Mouse (Mus musculus) mouse trophoblast stem cell (cell line): Measurements from ENCODE around the gene Siglece.
"Not testable (repeated sequence)": the region's sequence is repeated elsewhere in the genome, so short reads cannot be mapped to it uniquely, and the experiment has no call there.

Experiments used
- in situ Hi-C, 2 experiments: fragments of 300-500 bp; cut with MseI, MboI; formaldehyde crosslinking; loops; 2 replicates in 1 of 2; 3 replicates in 1 of 2; pipeline ENCODE4 v1.15.1; 2025

Gene Siglece

DNA sequence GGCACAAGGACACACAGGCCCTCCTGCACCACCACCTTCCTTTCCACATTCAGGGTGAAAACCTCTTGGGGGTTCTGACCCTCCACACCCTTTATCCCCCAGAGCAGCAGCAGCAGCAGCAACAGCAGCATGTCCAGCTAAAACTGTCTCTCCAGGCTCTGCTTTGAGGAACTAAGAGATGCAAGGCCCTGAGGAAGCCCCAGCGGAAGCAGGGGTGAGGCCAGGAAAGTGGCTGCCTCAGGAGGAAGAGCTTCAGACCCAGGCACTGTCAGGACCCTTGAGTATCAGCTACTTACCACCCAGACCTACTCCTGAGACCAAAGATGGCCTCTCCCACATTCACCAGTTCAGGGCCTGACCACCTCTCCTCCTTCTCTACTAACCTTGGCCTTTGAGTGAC is at the start of gene Siglece:
Gene Siglece, minus strand, starts transcription at position 160 of the 400 bp plus-strand sequence.
- in situ Hi-C loops, result no loop called here

DNA sequence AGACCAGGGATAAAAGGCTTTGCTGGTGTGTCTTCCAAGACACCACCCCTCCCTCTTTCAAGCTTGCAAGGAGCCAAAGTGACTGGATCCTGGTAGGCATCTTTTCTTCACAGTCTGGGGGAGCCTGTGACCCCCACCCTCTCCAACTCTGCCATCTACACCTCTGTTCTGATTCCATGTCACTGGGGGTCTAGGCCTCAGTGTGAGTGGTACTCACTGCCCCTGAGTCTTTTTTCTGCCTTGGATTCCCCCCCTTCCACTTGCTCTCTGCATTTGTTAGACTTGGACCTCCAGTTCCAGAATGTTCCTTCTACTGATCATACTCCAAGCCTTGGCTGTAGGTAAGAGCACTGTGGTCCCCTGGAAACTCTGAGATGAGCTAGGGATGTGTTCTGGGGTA is 30.2 kb upstream of the Siglece start, which contains the start of gene Klk14:
Gene Klk14, plus strand, starts transcription at position 301 of the 400 bp plus-strand sequence.
- in situ Hi-C loops, result no loop called here

DNA sequence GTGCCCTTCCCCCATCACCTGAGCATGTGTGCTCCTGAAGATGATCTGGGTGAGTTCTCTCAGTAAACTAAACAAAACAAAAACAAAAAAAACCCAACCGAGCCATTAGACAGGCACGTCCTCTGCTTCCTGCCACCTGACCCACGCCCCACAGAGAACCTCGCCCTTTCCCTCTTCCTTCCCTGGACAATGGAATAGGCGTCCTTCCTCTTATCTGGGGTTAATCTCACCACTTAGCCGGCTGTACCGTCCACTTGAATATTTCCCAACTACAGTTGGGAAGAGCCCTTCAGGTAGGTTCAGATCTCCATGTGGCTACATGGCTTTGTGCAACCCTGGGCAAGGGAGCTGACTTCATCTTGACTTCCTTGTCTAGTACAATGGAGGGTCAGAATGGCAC is 25.1 kb upstream of the Siglece start:
- in situ Hi-C loops, result loop anchor here (10.0 kb wide), 3 partner anchors 100 to 210 kb away; partner anchors contain the start of genes Klk10 (in 1 of the 2) and Klk4 (in 1 of the 2)

DNA sequence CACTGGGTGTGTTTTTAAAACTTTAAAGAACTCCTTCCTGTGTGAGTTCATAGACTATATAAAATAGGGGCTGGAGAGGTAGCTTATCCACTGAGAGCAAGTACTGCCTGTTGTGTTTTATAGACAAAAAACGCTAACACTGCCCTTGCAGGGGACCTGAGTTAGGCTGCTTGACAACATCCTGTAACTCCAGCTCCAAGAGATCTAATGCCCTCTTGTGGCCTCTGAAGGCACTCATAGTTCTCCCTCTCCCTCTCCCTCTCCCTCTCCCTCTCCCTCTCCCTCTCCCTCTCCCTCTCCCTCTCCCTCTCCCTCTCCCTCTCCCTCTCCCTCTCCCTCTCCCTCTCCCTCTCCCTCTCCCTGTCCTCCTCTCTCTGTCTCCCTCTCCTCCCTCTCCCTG is 22.6 kb upstream of the Siglece start:
- in situ Hi-C loops, result loop anchor here (10.0 kb wide), 3 partner anchors 102 to 212 kb away; partner anchors contain the start of genes Klk10 (in 1 of the 2) and Klk4 (in 1 of the 2)

DNA sequence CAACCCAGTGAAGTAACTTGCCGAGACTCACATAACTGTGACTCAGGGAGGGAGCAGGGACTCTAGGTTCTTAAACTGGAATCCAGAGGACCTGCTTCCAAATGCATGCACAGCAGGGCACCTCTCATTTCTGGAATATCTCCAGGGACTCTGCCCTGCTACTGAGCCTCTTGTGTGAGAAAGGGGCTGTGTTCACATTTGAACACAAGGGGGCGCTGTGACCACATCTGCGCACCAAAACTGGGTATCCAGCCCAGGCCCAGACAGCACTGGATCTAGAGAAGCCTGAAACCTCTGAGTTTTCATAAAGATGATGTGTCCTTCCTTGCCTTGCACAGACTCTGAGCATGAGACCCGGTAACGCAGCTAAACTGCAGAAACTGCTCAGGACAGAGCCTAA is 21.0 kb upstream of the Siglece start:
- in situ Hi-C loops, result loop anchor here (10.0 kb wide), 3 partner anchors 104 to 214 kb away; partner anchors contain the start of genes Klk10 (in 1 of the 2) and Klk4 (in 1 of the 2)

DNA sequence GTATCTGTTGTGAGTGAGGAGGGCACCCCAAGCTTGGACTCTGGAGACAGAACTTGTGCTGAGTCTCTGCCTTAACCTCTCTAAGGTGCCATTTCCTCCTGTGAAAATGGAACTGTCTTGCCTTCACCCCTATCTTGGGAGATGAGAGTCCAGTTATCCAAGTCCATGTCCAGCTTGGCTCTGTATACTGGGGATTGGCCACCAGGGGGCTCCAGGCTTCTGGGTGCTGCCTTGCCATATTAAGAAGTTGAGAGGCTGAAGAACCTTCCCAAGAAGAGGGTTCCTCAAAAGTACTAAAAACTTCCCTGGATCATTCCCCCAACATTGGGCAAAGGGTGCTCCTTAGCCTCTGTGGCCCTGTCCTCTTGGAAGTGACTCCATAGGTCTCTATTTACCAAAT is 18.6 kb upstream of the Siglece start:
- in situ Hi-C loops, result no loop called here

DNA sequence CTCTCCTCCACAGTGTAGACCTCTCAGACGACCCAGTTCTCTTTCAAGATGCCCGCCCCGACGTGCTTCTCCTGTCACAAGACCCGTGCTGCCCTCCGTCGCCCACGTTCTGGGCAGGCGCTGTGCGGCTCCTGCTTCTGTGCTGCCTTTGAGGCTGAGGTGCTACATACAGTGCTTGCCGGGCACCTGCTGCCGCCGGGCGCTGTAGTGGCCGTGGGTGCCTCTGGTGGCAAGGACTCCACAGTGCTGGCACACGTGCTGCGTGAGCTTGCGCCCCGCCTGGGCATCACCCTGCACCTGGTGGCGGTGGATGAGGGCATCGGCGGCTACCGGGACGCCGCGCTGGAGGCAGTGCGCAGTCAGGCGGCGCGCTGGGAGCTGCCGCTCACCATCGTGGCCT is 15.1 kb upstream of the Siglece start:
- in situ Hi-C loops, result no loop called here

DNA sequence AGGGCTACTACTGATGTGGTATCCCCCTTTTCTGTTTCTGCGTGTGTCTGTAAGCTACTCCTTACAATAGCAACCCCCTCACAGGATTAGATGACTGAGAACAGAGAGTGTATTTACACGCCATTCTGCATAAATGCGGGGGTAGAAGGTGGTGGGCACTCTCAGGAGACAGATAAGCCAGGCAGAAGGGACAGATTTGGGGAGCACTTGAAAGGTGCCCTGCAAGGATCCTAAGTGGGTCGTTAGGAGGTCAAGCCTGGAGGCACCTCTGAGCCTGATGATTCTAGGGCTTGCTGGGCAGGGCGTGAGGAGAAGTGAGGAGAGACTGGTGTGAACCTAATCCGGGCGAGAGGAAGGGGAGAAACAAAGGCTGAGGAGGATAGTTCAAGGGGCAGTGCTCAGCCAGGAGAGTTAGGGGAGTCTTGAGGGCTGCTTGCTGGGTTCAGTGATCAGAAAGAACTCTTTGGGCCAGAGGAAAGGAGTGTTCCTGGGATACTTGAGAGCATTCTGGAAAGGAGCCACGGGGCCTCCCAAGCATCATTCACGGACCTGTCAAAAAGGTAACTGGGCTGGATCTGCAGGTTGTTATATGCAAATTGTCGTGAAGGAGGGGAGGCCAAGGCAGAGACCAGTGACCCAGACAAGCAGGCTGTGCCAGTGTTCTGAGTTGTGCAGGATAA is 12.8 kb upstream of the Siglece start:
- in situ Hi-C loops, result no loop called here

DNA sequence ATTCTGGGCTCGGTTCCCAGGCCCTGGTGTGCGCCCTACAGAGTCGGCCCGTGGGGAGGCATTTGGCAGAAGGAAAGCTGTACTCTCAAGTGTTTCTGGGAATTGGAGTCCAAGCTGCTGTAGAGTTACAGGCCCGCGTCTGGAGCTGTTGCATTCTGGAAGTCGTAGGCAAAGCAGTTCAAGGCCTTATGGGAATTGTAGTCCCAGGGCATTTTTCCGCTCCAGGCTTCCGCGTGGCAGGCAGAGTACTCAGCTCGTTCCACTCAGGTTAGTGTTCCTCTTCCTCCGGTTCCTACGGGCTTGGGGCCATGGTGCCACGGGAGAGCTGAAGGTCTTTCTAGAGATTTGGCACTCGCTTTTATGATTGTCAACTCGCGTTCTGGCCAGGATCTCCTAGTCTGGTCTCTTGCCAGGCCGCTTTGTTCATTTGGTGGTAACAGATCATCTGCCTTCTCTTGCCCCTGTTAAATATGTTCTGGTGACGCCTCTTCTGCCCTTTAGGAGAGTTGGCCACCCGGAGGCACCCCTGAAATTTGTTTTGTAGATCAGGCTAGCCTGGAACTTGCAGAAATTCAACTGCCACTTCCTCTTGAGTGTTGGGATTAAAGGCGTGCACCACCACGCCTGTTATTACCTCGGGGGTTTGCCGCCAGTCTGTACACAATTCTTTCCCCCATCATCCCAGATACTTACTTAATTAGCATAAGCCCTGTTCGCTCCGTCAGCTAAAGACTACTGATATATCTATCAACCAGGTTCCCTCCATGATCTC is 12.0 kb upstream of the Siglece start, which contains the start of gene Ctu1:
Gene Ctu1, plus strand, starts transcription at position 208 of the 772 bp plus-strand sequence.
- in situ Hi-C loops, result no loop called here

DNA sequence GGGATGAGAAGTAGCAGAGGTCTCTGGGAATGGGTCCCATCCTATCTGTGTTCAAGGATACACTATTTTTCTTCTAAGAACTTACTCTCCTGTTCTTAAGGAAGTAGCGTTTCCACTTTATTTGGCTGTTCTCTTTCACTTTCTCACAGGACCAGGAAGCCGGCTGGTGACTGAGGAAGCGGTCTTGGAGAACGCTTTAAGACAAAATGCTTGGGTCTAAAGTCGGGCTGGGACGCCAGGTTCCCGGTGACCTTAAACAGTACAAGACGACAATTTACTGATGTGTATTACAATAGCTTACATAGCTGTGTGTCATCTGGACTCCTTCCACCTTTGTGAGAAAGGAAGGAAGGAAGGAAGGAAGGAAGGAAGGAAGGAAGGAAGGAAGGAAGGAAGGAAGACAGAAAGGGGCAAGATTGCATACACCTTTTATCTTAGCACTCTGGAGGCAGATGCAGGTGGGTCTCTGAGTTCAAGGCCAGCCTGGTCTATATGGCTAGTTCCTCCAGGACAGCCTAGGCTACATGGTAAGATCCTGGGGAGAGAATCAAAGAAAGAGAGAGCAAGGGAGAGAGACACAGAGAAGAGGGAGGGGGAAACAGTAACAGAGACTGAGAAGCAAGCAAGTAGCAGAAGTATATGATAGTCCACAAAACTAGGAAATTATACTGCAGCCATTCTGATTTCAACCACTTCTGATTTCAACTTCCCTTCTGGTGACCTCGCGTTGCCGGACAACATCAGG is 11.3 kb upstream of the Siglece start:
- in situ Hi-C loops, result no loop called here

DNA sequence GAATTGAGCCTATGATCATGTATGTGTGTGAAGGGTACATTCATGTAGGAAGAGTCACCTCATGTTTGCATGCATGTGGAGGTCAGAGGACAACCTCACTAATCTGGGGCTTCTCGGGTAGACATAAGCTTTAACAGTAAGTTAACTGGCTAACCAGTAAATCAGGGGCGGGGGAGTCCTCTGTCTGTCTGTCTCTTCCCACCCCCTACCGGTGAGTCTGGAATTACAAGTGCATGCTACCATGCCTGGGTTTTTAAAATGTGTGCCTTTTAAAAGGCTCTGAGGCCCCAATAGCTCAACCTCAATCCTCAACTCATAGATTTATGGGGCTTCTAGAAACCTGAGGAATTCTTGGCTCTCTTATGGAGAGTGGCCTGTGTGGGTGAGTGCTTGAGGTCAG is 8.6 kb upstream of the Siglece start:
- in situ Hi-C loops, result no loop called here

DNA sequence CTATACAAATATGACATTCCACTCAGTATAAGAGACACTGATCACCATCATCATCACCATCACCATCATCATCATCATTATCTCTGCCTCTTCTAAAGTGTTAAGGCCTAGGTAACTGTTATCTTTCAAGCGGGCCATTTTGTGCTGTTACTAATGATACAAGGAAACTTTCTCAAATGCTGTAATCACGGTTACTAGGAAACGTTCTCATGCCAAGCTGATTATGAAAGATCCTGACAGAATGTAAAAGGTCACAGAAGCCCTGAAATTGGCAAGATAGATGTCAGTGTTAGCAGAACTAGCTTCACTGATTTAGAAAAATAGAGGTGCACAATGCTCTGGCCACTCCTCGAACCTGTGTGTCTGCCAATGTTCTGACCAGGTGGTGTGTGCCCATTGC is 7.3 kb upstream of the Siglece start:
- in situ Hi-C loops, result not testable (repeated sequence)

DNA sequence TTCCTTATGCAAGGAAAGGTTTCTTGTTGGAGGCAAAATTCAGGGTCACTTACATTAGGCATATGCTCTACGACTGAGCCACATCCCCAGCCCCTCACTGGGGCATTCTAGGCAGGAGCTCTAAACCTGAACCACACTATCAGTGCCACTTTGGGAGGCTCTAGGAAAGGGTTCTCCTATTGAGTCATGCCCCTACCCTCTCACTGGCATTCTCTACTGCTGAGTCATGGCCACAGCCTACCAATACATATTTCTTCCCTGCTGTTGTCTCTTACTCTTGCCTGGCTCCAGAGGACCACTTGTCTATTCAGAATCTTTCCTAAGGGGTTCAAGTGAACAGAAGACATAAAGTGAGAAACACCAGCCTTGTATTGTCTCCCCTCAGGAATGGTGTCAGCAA is 2.8 kb upstream of the Siglece start:
- in situ Hi-C loops, result no loop called here

DNA sequence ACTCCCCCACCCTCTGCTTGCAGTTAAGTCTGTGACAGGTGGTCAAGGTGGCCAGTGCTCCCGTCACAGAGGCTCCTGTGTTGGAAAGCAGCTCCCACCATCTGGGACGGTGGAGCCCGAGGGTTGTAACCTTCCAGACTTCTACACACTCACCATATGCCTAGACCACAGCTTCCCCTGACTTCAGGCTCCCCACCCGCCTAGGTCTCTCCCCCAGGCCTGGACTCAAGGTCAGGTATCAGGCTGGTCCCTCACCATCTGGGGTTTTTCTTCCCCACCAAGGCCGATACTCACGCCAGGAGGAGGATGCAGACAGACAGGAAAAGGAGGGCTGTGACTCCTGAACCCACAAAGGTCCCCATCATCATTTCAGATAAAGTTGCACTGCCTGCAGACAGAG is 3.7 kb downstream of the Siglece start:
- in situ Hi-C loops, result no loop called here

DNA sequence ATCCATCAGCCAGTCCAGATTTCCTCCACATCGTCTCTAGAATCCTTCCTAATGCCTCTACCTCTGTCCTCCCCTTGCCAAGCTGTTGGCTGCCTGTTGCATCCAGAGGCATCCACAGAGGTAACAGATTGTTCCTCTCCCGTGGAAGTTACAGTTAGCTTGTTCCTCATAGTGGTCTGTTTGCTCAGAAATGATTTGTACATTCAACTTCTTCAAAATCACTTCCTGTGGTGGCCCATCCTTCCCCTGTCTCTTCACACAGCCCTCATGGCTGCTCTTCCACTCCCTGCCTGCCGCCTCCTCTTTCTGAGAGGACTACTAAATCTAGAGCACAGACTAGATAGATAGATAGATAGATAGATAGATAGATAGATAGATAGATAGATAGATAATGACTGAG is 5.4 kb downstream of the Siglece start:
- in situ Hi-C loops, result no loop called here

DNA sequence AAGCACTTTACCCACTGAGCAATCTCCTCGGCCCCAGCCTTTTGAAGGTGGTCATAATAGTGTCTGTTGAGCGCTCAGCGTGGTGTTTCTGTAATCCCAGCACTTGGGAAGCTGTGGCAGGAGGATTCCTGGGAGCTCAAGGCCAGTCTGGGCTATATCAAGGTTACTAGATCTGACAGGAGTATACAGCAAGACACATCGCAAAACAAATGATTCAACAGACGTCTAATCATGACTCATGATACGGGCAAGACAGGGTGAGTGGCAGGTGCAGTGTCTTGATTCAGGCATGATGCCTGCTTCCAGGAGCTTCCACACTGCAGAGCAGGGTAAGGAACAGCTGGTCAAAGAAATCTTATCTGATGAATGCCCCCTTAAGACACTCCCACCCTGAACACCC is 7.3 kb downstream of the Siglece start:
- in situ Hi-C loops, result no loop called here

DNA sequence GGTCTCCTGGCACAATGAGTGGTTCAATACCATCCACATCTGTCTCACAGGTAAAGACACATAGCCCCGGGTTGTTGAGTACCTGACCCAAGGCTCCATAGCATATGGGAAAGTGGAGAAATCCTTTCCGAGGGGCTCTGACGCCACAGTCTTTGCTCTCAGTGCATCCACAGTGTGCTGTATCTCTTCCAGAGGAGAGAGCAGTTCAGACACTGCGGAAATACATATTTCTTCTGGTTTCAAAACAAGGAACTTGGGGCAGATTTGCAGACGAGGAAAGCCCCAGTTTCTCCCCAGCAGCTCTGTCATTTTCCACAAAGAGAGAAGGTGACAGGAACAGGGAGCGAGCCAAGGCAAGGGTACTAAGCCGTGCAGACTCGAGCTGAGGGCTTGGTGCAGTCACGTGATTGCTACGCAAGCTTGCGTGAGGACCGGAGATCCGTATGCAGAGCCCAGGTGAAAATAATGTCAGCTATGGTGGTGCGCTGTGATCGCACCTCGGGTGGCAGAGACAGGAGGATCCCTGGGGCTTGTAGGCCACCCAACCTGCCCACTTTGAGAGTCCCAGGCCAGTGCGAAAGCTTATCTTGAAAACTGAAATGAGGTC is 16.8 kb downstream of the Siglece start:
- in situ Hi-C loops, result no loop called here

DNA sequence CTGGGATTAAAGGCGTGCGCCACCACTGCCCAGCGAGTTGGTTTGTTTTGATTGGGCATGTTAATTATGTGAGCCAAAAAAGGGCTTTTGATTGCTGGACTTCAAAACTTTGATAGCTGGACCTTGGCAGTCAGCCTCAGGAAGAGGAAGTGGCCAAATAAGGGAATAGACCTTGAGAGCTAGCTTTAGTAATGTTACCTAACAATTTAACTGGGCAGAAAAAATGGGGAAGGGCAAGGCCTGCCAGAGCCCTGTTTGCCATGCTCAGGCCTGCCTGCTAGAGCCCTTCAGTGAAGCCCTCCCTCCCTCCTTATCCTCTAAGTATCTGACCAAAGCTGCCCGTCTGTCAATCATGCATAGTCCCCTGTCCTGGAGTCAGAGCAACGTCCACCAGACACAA is 17.4 kb downstream of the Siglece start:
- in situ Hi-C loops, result no loop called here

DNA sequence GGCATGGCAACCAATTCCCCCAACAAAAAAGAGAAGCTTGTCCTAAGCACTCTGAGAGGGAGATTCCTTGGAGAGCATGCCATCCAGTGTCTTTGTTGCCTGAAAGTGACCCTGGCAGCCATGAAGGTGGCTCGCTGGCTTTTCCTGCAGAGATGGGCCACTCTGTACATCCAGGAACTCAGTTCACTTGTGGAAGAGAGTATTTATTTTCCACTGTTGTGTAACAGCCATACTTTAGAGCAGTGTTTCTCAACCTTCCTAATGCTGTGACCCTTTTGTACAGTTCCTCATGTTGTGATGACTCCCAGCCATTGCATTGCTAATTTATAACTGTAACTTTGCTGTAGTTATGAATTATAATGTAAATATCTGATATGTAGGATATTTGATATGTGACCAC is 22.8 kb downstream of the Siglece start:
- in situ Hi-C loops, result no loop called here

DNA sequence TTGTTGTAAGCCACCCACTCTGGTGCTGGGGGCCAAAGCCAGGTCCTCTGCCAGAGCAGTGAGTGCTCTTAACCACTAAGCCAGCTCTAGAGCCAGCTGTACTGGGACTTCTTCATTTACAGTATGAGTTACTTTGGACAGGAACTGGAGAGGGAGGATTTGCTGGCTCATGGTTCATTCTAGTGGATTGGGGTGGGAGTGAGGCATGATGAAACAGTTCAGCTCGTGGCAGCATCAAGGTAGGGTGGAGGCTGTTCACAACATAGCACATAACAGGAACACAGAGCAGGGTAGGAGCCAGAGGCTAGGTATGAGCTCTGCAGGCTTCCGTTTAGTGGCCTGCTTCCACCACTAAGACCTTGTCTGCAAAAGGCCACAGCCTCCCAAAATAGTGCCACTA is 23.8 kb downstream of the Siglece start:
- in situ Hi-C loops, result no loop called here

DNA sequence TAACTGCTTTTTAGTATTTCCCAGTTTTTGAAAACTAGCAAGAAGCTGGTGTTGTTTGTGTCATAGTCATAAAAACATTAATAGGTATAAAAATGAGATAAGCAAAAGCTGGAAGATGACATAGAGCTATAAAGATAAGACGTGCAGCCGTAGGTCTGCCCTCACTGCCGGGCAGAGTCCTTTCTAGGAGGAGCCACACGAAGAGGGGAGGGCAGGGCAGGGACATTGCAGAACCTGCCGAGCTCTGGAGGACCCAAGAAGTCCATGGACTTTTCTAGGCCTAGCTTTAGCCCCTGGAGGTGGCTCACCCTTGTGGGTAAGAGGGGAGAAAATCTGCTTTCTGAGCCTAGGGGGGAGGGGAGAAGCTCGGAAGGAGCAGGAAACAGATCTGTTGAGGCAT is 25.5 kb downstream of the Siglece start, which contains the start of gene Ceacam18:
Gene Ceacam18, plus strand, starts transcription at position 208 of the 400 bp plus-strand sequence.
- in situ Hi-C loops, result no loop called here

DNA sequence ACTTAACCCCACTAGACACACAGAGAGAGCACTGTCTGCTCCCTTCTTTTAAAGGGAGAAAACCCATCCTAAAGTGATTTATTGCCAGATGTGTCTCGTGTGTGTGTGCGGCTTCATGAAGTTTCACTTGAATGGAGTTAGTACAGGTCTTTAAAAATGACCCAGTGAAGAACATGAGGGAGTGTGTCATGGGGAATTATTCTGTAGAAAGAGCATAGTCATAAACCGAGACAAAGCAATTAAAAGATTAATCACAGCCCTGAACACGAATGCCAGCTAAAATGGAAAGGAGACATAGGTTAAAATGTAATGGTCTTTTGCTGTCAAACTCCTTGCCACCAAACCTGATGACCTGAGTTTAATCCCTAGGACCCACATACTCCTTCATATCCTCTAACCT is 26.0 kb downstream of the Siglece start:
- in situ Hi-C loops, result no loop called here
